Mouse (Mus musculus) spleen, postnatal 36 days (tissue): ENCODE data around the gene Gal.
A peak's percentile ranks its signal among the peaks of the same experiment; 100 is the strongest.

ENCODE experiments used
- DNase-seq, 2 experiments: peaks; one replicate each; pipeline ENCODE4 v3.0.0; 2022; ENCODE audit warnings: low spot score in 2 of 2, mixed read lengths in 1 of 2

Gal gene

DNA sequence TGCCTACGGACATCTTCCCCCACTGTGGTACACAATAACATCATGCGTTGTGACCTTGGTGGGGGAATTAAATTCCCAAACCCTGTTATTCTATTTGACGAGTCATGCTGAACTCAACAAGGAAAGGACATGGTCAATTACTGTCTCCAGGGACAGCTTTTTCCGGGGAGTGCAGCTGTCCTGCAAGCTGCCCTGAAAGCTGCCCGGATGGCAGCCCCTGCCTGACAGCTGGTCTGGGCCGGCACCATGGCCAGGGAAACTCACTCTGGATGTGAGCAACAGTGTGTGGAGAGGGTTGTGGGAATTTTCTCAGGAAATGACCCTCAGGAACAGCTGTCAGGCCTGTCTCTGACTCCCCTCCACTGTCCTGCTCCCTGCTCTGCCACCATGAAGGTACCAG, 8.1 kb upstream of the Gal start:
- no peak for DNase-seq

DNA sequence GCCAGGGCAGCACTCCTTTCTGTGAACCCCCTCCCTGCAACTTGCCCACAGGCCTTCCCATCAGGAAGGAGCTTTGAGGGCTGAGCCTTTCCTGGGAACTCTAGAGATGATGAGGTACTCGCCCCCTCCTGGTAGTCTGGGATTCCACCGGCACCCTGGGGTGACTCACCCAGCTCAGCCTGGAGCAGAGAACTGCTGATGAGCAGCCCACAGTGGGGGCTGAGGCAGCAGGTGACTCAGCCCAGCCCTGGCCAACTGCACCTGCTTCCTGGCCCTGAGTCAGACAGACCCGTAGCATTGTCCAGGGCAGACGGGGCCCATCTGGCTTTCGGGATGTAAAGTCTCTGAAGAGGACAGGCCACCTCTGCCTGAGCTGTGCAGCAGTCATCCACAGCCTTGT, 4.9 kb upstream of the Gal start:
- DNase-seq, result no peak

DNA sequence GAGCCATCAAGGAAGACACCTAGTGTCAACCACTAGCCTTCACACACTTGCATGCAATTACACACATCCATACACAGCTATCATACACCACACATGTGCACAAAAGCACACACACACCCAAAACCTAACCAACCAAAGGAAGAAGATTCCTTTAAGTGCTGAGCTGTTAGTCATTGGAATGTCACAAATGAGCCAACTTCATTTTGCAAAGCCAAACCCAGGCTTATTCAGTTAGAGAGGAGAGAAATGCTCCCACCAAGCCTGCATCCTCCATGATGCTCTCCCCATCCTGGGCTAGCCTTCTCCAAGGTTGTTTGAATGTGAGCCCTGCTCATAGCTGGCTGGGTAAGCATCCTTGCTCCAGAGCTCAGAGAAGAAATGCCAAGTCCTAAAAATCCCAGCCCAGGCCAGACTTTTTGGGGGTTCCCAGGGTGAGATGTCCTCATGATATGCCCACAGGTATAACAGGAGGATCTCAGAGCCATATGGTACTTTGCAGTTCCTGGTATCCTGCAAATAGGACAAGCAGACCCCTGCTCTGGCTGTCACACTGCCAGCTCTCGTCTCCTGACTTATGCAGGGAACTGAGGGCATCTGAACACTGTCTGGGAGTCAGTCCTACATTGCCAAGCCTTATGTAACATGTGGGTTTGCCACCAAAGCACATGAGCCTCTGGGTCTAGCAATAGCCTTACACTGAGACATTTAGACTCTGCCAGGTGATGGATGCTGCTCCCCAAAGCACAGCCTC, 8.6 kb downstream of the Gal start:
- DNase-seq, result no peak

DNA sequence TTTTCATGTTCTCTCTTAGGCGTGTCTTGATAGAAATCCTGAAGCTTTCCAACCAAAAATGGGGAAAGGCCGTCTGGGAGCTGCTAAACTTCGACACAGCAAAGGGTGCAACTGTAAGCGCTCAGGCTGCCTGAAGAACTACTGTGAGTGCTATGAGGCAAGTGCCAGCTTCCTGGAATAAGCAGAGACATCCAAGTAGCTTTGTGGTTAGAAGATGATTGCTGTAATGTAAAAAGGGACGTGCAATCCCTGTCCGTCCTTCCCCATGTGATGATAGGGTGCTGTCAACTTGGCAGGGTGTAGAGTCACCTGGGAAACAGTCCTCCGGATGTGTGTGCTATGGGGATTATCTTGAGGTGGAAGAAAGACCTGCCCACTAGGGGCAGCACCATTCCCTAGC, 10.3 kb downstream of the Gal start:
- no peak for DNase-seq

DNA sequence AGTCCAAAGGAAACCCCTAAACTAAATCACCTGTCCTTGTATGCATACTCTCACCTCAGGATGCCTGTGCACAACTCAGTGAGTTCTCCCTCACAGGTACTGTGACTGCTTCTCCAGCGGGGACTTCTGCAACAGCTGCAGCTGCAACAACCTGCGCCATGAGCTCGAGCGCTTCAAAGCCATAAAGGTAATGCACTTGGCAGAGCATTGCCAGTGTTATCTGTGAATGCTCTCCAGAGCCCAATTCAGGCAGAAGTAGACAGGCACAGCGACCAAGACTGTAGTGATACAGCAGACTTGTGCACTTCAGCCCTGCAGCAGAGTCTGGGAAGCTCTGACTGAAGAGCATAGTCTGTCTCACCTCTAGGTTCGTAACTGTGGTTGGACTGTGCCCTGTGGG, 12.0 kb downstream of the Gal start:
- DNase-seq, result no peak

DNA sequence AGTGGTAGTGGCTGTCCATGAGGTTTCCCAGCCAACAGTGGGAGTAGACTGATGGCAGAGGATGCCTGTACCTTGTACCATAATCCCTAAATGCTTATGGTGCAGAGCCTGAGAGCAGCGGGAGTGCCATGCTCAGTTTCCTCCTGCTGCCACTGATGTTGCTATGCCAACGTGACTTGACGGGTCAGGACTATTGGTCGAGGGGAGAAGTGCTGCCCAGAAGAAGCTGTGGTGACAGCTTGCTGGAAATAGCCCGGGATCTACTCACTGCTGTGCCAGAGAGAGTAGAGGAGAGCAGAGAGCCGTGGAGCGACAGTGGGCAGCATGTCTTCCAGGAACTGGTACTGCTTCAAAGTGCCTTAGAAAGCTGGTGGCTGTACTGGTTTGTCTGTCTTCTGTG, 12.4 kb downstream of the Gal start:
- no peak for DNase-seq

DNA sequence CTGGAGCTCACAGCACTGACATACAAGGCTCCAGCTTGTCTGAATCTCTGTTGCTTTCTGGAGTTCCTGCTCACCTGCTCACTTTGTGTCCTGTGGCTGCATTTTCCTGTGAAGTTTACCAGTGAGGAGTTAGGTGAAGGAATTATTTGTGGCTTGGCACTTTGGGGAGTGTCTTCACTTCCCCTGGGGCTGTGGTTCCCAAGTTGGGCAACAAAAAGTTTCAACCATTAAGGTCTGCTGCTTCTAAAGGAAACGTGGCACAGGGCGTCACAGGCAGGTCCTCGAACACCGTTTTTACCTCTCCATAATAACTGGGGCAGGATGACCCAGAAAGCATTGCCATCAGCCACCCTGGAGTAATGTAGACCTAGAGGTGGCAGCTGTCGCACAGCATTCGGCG, 12.8 kb downstream of the Gal start:
- DNase-seq, result no peak

DNA sequence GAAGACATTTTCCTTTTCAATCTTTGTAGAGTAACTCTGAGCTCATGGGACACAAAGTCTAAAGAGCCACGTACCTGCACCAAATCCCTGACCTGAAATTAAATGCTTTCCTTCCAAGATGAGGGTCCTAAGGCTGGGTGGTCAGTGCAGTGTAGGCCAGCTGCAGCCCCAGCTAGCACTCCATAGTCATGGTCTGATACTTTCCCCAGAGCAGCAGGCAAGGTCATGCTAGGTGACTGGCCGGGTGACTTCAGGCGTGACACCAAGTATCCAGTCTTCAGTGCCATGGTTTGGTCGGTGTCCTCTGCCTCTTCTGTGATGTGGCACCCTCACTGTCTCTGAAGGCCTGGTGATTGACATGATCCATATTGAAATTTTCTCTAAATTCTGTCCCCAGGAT, 14.3 kb downstream of the Gal start:
- no peak for DNase-seq

DNA sequence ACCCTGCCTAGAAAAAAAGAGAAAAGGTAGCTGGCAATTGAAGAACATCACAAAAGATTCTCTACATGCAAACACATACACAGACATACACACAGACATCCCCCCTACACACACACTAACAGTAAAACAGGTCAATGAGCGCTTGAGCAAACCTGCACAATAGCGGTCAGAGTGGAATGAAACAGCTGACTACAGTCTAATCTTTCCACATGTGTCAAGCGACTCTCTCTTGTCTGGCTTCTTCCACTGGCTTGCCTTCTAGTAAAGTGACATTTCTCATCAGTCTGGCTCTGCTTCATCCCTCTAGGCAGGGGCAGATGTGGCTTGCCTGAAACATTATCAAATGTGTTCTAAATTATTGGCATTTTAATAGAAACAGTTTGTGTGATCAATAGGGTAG, 20.1 kb downstream of the Gal start:
- no peak for DNase-seq

DNA sequence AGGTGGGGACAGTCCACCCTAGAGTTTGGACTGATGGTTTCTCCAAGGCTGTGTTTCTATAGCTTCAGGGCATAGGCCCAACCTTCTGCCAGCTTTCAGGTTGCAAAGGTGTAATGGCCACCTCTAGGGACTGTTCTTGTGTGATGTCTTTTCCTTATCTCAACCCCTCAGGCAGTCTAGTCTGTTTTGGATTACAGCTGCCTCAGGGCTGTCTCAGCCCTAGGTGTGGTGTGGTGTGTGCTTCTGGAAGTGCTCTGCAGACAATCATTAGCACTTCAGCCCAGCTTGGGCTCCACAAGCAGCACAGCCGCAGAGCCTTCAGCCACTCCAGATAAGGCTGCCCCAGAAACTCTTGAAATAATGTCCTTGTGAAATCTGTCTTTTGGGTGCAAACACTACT, 22.0 kb downstream of the Gal start:
- DNase-seq, result no peak

DNA sequence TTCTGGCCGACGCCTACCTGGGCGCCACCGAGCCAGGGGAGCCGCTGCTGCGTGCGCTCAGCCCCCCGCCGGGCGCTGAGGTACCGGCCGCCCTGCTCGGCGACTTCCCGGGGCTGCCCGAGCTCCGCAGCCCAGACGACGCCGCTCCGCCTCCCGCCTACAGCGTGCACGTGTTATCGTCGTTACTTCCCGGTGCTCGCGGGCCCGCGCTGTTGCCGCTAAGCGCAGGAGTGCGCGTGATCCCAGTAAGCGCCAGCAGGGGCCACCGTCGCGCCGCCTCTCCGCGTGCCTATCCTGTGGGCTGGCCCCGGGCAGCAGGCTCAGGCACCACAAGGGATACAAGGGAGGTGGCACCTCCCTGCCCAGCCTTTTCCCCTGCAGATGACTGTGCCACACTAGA, 25.3 kb downstream of the Gal start:
- peak; percentile 86 for DNase-seq

DNA sequence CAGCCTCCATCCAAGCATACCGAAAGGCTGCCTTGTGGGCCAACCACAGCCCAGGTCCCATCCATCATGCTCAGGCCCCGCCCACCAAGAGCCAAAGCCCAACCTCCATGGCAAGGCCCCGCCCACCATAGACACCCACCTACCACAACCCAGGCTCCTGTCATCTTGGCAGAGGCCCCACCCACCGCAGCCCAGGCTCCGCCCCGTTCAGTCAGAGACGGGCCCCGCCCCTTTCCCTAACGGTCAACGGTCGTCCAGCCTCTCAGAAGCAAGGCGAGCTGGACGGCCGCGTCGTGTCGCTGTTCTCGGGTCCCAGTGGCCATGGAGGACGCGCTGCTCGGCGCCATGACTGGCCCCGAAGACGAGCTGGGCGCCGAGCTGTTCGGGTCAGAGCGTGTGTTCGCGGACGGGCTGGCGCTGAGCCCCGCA, 25.7 kb downstream of the Gal start, which contains the start of gene Tesmin:
Gene Tesmin (plus strand): TSS at position 229 of the 429 bp plus-strand sequence.
- DNase-seq, result peak; percentile 82 to 88

DNA sequence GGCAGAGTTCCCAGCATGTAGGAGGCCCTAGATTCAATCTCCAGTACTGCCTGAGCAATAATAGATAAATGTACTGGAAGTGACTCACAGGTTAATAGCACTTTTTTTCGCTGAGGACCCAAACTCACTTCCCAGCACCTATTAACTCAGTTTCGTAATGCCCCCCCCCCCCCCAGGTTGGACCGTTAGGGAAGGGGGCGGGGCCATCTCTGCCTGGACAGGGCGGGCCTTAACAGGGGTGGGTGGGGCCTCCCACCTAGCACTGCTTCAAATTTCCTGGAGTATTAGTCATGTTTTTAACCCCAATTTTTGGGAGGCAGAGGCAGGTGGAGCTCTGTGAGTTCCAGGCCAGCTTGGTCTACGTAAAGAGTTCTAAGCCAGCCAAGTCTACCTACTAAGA, 26.3 kb downstream of the Gal start:
- DNase-seq, result no peak

DNA sequence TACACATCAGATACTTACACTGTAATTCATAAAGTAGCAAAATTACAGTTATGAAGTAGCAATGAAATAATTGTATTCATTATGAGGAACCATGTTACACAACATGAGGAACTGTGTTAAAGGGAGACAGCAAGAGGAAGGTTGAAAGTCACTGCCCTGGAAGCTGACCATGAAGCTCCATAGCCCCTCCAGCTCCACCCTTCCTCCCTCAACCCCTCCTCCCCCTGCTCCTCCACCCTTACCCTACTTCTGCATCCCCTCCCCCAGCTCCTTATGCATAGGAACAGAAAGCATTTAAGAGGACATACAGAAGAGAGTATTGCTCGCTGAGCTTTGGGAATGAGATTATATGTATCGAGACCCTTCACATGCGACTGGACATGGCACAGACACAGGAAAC, 35.7 kb downstream of the Gal start:
- DNase-seq, result peak in 1 of 2 experiments; percentile 42

DNA sequence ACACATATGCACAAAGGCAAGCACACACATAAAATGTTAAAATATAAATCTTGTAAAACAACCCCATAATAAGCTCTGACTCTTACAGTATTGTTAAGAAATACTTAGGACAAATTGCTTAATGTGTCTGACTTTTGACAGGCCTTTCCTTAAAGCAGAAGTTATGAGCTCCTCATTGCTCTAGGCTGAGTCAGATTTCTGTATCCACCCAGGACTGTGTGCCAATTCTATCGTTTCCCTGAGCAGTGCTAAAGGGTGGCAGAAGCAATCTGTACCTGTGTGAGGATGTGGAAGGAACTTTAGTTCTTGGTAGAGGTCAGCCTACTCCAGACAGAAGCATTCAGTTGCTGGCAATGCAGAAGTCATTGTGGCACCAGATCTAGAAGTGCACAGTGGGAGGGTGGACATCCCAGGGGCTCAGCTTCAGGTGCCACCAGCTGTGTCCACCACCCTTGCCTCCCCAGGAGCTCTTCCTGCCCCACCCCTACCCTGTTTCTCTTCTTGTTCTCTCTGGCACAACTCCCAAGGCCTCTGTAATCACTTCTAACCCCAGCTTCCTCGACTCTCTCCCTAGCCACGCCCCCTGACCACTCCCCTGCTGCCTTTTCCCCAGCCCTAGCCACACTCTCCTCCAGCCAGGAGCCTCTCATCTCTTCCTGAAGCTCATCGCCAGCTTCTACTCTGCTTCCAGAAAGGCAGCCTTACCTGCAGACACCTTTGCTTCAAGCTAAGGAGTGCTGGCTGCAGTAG, 37.2 kb downstream of the Gal start:
- peak; percentile 19 to 54 for DNase-seq

DNA sequence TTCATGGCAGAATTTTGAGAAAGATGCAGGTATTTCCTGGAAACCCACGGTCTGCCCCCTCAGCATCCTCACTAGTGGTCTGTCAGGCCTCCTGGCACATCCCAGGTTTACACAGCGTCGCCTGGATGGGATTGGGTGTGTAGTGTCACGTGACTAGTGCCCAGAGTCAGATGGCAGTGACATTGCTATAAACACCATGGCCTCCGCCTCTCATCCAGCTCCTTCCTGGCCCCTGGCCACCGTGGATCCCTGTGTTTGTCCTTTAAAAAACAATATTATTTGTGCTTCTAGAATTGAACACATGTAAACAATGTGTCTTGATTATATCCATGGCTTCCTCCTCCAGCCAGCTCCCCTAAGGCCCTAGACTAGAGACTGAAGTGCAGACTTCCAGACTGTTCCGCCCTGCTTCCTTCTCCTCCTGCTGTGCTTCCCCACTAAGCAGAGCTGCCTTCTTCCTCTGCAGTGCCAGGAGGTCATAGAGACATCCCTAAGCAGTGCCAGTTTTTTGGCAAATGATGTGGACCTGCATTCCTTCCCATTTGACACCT, 38.3 kb downstream of the Gal start:
- no peak for DNase-seq

DNA sequence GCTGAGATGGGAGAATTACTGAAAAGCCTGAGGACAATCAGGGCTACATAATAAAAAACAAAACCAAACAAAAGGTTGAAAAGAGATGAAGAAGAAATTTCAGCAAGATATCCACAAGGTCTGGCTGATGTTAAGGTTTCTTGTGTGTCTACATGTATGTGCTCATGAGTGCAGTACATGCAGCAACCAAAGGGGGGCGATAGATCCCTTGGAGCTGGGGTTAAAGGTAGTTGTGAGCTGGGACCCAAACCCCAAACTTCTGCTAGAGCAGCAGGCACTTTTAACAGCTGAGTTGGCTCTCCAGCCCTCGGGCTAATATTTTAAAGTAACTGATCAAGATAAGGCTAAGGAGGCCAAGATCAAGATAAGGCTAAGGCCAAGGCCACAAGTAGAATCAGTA, 40.3 kb downstream of the Gal start:
- DNase-seq, result no peak

DNA sequence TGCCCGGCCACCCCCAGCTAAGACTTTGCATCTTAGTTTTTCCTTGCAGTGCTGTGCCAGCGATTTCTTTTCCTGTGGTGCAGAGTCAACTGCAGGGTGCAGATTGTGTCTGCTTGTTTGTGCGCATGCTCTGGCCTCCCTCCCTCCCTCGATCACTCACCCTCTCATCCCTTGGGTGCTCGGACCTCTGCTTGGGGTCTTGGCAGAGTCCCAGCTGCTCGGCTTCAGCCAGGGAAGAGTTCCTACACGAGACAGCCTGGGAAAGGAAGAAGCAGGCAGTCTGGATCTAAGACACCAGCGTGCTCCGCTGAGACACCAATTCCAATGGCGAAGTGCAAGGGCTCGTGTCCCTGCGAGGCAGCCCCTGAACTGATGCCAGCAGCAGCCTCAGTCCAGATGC, 41.0 kb downstream of the Gal start:
- no peak for DNase-seq

DNA sequence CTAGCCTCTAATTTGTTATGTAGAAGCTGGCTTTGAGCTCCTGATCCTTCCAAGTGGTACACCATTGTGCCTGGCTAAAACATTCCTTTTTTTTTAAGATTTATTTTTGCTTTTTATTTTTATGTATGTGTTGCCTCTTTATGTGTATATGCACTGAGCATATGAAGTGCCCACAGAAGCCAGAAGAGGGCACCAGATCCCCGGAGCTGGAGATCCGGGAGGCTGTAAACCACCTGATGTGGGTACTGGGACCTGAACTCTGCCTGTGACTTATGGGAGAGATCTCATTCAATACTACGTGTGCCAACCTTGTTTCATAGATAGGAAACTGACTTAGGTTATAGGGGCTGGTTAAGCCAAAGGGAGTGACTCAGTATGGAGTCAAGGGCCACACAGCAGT, 46.1 kb downstream of the Gal start:
- DNase-seq, result no peak

DNA sequence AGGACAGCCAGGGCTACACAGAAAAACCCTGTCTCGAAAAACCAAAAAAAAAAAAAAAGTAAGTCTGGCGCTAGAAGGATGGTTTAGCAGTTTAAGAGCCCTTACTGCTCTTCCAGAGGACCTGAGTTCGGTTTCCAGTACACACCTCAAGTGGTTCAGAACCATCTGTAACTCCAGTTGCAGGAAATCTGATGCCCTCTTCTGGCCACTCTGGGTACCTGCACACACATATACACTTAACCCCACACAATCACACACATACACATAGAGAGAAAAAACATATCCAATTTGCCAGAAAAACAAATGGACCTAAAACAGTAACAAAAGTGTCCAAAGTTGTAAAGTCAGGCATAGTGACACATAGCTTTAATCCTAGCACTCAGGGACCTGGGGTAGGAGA, 49.3 kb downstream of the Gal start:
- DNase-seq, result no peak

DNA sequence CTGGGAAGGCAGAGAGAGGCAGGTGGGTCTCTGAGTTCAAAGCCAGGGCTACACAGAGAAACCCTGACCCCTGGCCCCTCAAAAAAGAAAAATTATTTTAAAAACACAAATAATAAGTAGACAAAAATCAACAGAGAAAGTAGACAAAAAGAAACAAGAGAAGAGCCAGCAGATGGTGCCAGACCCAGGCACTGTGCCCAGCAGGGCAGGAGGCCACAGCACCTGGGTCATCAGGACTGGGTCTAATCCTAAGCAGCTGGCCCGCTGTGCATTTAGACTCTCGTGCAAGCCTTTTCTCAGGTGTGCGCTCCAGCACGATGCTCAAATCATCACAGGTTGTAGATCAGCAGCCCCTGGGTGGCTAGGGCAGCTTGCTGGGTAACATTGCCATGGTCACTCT, 50.8 kb downstream of the Gal start:
- DNase-seq, result no peak
